Mouse (Mus musculus): ENCODE data around the gene Hao2. TPM values are rescaled to one million over a fixed set of nuclear protein-coding genes. Genes with fewer than 3 reads are reported as not detected.

Gene Hao2
- not detected for total RNA-seq (2021)
- polyA plus RNA-seq (2012; rRNA removed), result not detected in 2 replicates
- long read RNA-seq, result 0 reads

DNA sequence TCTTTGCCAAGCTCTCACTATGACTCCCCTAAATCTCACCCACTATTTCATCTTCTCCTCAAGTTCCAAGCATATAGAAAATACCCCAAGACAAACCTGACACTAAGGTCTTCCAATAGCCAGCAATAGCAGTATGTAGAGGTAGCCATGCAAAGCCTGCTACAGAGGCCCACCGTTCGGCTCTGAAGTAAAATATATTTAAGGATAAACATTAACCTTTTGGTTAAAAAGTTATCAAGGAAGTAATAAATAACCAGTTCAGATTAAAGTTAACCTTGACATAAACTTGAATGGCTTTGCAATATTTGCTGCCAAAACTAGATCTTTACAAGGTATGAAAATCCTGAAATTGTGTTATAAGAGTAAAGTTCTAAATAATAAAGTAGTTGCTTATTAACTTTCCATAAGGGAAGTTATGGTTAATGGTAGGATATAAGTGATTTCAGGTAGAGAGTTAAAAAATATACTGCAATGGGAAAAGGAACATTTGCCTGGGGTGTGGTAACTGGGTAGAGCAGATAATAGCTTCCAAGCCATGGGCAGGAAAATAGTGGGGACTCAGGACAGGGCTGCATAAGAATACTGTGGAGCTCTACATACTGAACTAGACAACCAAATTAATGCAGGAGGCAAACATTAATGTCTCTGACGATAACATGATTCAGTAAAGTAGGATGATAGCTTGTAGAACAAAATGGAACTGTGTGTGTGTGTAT, at the start of gene Hao2:
Gene Hao2, minus strand, starts transcription at position 183 of the 716 bp plus-strand sequence.
- H3K4me3 ChIP-seq, result no peak within 1 kb of the TSS
- TF ChIP-seq EP300 (IDR thresholded peaks at IDR 0.05; ENCODE audit: insufficient read depth, low read depth, low read length), result no peak
- no peak for TF ChIP-seq CTCF (IDR thresholded peaks at IDR 0.05)
- TF ChIP-seq POLR2A (IDR thresholded peaks at IDR 0.05; ENCODE audit: insufficient read depth, low read depth, low read length), result no peak
- intact Hi-C loops (cut with DNase I), result loop anchor here (10.0 kb wide), 1 partner anchor 1042 kb away; no protein-coding TSS in a partner anchor
- H3K27me3 ChIP-seq (ENCODE audit: control insufficient read depth, insufficient read depth, low read length), result no peaks in the 10 kb centered on the region
- H3K9ac ChIP-seq (ENCODE audit: low read depth, low read length), result no peak within 1 kb of the TSS
- H3K27ac ChIP-seq, result no peak within 1 kb of the TSS
- H3K36me3 ChIP-seq (ENCODE audit: control insufficient read depth, insufficient read depth, low read length), result no peaks in the 10 kb centered on the region
- DNase-seq, result no peak
- WGBS, result 79% methylated on average over 3 of the region's 3 CpGs
- no peaks in the 10 kb centered on the region for H3K4me1 ChIP-seq (ENCODE audit: control insufficient read depth, insufficient read depth, low read length)
- H3K79me2 ChIP-seq (replicated peaks; ENCODE audit: control insufficient read depth, insufficient read depth, low read length), result no peaks in the 10 kb centered on the region

- no peaks in the 10 kb centered on the region for H3K36me3 ChIP-seq (ENCODE audit: control insufficient read depth, insufficient read depth, low read length)
- no peaks in the 10 kb centered on the region for H3K4me1 ChIP-seq (ENCODE audit: control insufficient read depth, insufficient read depth, low read length)
- WGBS, result 39% methylated on average over 10 of the region's 10 CpGs
- no peak for DNase-seq
- no peak for TF ChIP-seq POLR2A (IDR thresholded peaks at IDR 0.05; ENCODE audit: insufficient read depth, low read depth, low read length)
- TF ChIP-seq EP300 (IDR thresholded peaks at IDR 0.05; ENCODE audit: insufficient read depth, low read depth, low read length), result no peak
- H3K9ac ChIP-seq (ENCODE audit: low read depth, low read length), result no peak overlapping the region
- H3K27ac ChIP-seq, result no peak overlapping the region
- H3K27me3 ChIP-seq (ENCODE audit: control insufficient read depth, insufficient read depth, low read length), result no peaks in the 10 kb centered on the region
- H3K79me2 ChIP-seq (replicated peaks; ENCODE audit: control insufficient read depth, insufficient read depth, low read length), result no peaks in the 10 kb centered on the region
- no peak overlapping the region for H3K4me3 ChIP-seq
- intact Hi-C loops (cut with DNase I), result no loop called here
These were observed 48.6 kb upstream of the Hao2 start for GRCm38 (mm10) chr3:98941601-98942000.

DNA sequence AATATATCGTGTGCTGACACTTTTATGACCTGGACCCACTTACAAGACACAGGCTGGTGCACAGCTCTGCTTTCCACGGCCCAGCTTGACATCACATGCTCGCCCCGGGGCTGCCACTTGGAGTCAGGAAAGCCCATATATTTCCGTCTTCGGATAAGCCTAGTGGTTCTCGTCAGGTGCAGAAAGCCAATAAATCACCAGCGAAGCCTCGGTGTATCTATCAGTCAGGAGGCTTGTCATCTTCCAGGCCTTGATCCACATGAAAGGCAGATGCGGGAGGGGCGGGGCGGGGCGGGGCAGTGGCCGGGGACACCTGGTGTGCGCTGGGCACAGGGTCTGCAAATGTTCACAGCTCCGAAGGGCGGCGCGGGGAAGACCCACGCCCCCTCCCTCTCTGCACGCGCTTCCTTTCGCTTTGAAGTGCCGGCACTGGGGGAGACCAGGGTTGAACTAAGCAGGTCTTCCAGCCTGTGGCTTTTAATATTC, 48.1 kb upstream of the Hao2 start:
- Histone ChIP-seq H3K36me3 (ENCODE audit: control insufficient read depth, insufficient read depth, low read length) (no peaks in the 10 kb centered on the region), H3K27me3 (ENCODE audit: control insufficient read depth, insufficient read depth, low read length) (no peaks in the 10 kb centered on the region), H3K4me1 (ENCODE audit: control insufficient read depth, insufficient read depth, low read length) (no peaks in the 10 kb centered on the region), H3K9ac (ENCODE audit: low read depth, low read length) (no peak overlapping the region), H3K4me3 (no peak overlapping the region), H3K79me2 (replicated peaks; ENCODE audit: control insufficient read depth, insufficient read depth, low read length) (no peaks in the 10 kb centered on the region), H3K27ac (no peak overlapping the region)
- TF ChIP-seq POLR2A (IDR thresholded peaks at IDR 0.05; ENCODE audit: insufficient read depth, low read depth, low read length) (no peak), CTCF (IDR thresholded peaks at IDR 0.05) (no peak), EP300 (IDR thresholded peaks at IDR 0.05; ENCODE audit: insufficient read depth, low read depth, low read length) (no peak)
- intact Hi-C loops (cut with DNase I), result no loop called here
- 8% methylated on average over 24 of the region's 24 CpGs for WGBS
- DNase-seq, result no peak

DNA sequence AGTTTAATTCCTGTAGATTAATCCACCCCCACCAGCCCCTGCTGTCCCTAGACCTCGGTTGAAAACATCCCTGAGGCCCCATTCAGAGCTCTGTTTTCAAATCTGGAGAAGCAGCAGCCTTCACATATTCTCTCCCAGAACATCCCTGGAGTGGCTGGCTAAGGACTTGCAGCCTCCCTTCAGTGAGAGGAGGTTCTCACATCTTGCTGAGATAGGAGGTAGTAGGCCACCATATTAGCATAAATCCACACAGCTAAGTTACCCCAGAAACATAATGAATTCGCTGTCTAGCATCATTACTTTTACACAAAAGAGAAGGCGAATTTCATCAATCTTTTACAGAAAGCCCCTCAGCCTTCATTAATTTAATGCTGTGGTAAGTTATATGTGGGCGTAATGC, 47.2 kb upstream of the Hao2 start:
- H3K9ac ChIP-seq (ENCODE audit: low read depth, low read length), result no peak overlapping the region
- DNase-seq, result no peak
- WGBS, result 68% methylated on average over 4 of the region's 4 CpGs
- no peaks in the 10 kb centered on the region for H3K79me2 ChIP-seq (replicated peaks; ENCODE audit: control insufficient read depth, insufficient read depth, low read length)
- H3K27ac ChIP-seq, result no peak overlapping the region
- intact Hi-C loops (cut with DNase I), result no loop called here
- no peak overlapping the region for H3K4me3 ChIP-seq
- no peak for TF ChIP-seq POLR2A (IDR thresholded peaks at IDR 0.05; ENCODE audit: insufficient read depth, low read depth, low read length)
- TF ChIP-seq CTCF (IDR thresholded peaks at IDR 0.05), result no peak
- TF ChIP-seq EP300 (IDR thresholded peaks at IDR 0.05; ENCODE audit: insufficient read depth, low read depth, low read length), result no peak
- H3K36me3 ChIP-seq (ENCODE audit: control insufficient read depth, insufficient read depth, low read length), result no peaks in the 10 kb centered on the region
- H3K4me1 ChIP-seq (ENCODE audit: control insufficient read depth, insufficient read depth, low read length), result no peaks in the 10 kb centered on the region
- H3K27me3 ChIP-seq (ENCODE audit: control insufficient read depth, insufficient read depth, low read length), result no peaks in the 10 kb centered on the region

- Histone ChIP-seq H3K27me3 (ENCODE audit: control insufficient read depth, insufficient read depth, low read length) (no peaks in the 10 kb centered on the region), H3K9ac (ENCODE audit: low read depth, low read length) (no peak overlapping the region), H3K79me2 (replicated peaks; ENCODE audit: control insufficient read depth, insufficient read depth, low read length) (no peaks in the 10 kb centered on the region), H3K4me1 (ENCODE audit: control insufficient read depth, insufficient read depth, low read length) (no peaks in the 10 kb centered on the region), H3K27ac (no peak overlapping the region), H3K4me3 (no peak overlapping the region), H3K36me3 (ENCODE audit: control insufficient read depth, insufficient read depth, low read length) (no peaks in the 10 kb centered on the region)
- WGBS, result 82% methylated on average over 3 of the region's 3 CpGs
- TF ChIP-seq CTCF (IDR thresholded peaks at IDR 0.05) (no peak), POLR2A (IDR thresholded peaks at IDR 0.05; ENCODE audit: insufficient read depth, low read depth, low read length) (no peak), EP300 (IDR thresholded peaks at IDR 0.05; ENCODE audit: insufficient read depth, low read depth, low read length) (no peak)
- no peak for DNase-seq
- intact Hi-C loops (cut with DNase I), result no loop called here
These were observed 43.4 kb upstream of the Hao2 start for GRCm38 (mm10) chr3:98936446-98936845.

DNA sequence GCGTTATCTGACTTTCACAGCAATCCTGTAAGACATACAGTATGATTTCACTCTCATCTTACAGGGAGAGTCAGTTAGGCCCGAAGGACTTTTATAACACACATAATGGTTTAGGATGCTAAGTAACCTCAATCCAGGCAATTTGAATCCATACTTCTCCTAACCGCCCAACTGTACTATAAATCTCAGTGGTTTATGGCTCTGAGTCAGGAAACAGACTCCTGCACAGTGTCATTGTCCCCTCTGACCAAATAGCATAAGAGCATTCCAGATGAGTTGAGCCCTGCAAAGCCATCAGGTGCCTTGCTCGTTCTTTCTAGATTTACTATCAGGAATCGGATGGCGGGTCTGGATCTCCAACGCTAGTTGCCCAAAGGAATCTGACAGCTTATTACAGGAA, 41.6 kb upstream of the Hao2 start:
- DNase-seq, result no peak
- 77% methylated on average over 7 of the region's 7 CpGs for WGBS
- no peaks in the 10 kb centered on the region for H3K79me2 ChIP-seq (replicated peaks; ENCODE audit: control insufficient read depth, insufficient read depth, low read length)

More for the DNA sequence above, 41.6 kb upstream of the Hao2 start:
- TF ChIP-seq POLR2A (IDR thresholded peaks at IDR 0.05; ENCODE audit: insufficient read depth, low read depth, low read length), result no peak
- TF ChIP-seq EP300 (IDR thresholded peaks at IDR 0.05; ENCODE audit: insufficient read depth, low read depth, low read length), result no peak
- no peak for TF ChIP-seq CTCF (IDR thresholded peaks at IDR 0.05)
- no peak overlapping the region for H3K4me3 ChIP-seq
- no peaks in the 10 kb centered on the region for H3K36me3 ChIP-seq (ENCODE audit: control insufficient read depth, insufficient read depth, low read length)
- no peak overlapping the region for H3K27ac ChIP-seq
- no peak overlapping the region for H3K9ac ChIP-seq (ENCODE audit: low read depth, low read length)
- intact Hi-C loops (cut with DNase I), result no loop called here
- H3K4me1 ChIP-seq (ENCODE audit: control insufficient read depth, insufficient read depth, low read length), result no peaks in the 10 kb centered on the region
- no peaks in the 10 kb centered on the region for H3K27me3 ChIP-seq (ENCODE audit: control insufficient read depth, insufficient read depth, low read length)
